ENCODE assay signal across 18 mouse cellular contexts in the genomic region with DNA sequence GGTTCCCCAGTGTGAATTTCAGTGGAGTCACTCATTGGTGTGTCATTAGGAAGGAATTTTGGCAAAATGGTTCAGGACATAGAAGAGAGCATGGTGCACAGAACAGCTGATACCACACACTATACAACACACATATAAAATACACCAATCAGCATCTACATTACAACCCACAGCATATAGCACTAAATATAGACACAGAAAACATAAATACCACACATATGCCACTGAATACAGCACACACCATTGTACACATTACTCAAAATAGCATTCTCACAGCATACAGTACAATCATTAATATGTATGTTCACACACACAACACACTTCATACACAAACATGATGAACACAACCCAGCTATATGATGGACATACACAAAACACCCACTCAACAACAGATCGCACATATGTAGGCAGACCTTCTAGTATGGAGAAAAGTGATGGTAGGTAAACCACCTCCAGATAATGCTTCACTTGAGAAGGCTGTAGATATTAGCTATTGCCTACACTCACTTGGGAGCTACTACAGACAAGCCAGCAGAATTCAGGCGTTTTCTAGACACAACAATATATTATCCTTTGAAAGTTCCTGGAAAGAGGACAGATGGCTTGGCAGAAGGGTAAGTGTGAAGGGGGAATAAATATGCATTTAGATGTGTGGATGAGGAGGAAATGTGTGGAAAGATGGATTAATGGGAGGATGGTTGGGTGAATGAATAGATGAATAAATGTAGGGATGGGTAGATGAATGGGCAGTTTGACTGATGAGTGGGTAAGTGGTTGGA.
"Had no signal": no experiment of that assay in that cellular context is flagged by ENCODE, and none has a peak within 500 bp of the region (broad histone marks: within the 10 kb centered on the region; RNA-seq: fewer than 3 reads in every experiment).

No protein-coding gene starts in this region.

- H3K9me3 ChIP-seq: limb, embryonic 10.5 days; limb, embryonic 13.5 days; liver, embryonic 12.5 days; liver, embryonic 15.5 days; lung, embryonic 15.5 days had no signal

- ATAC-seq: liver, embryonic 12.5 days had no signal

- H3K27me3 ChIP-seq: liver, embryonic 12.5 days; lung, embryonic 15.5 days had no signal

- H3K4me2 ChIP-seq: limb, embryonic 13.5 days; liver, embryonic 12.5 days; liver, embryonic 15.5 days; lung, embryonic 15.5 days; midbrain, embryonic 11.5 days had no signal

- H3K4me3 ChIP-seq: limb, embryonic 10.5 days; limb, embryonic 13.5 days; liver, embryonic 12.5 days; liver, embryonic 15.5 days; lung, embryonic 15.5 days had no signal

- H3K9ac ChIP-seq: limb, embryonic 13.5 days; liver, embryonic 12.5 days; liver, embryonic 15.5 days; lung, embryonic 15.5 days had no signal

- H3K36me3 ChIP-seq: limb, embryonic 10.5 days; limb, embryonic 13.5 days; liver, embryonic 12.5 days; liver, embryonic 15.5 days; lung, embryonic 15.5 days had no signal

- H3K4me1 ChIP-seq: limb, embryonic 10.5 days; limb, embryonic 13.5 days; liver, embryonic 12.5 days; liver, embryonic 15.5 days; lung, embryonic 15.5 days had no signal

- DNase-seq: kidney, postnatal 14 days; kidney, postnatal 4 days; liver; lung, adult 18-20 months; lung, postnatal 10 days; lung, postnatal 4 days; midbrain, embryonic 14.5 days; right cerebral cortex, postnatal 14 days; spleen, adult 18-20 months; thymus, adult 2 months; thymus, postnatal 14 days; thymus, postnatal 4 days had no signal

- H3K27ac ChIP-seq: limb, embryonic 10.5 days; limb, embryonic 13.5 days; liver, embryonic 12.5 days; liver, embryonic 15.5 days; lung, embryonic 15.5 days had no signal
